Mouse (Mus musculus) 416B (cell line): ENCODE results near the gene Lca5.

Source experiments
- DNase-seq: peaks from one replicate; pipeline ENCODE4 v3.0.0; 2011; ENCODE audit warnings: low read depth

Lca5 gene

GRCm38 (mm10) chr9:83440392-83441357 lies at the start of gene Lca5:
Lca5 (minus strand) TSS chr9:83441127.
- DNase-seq, result no peak

- DNase-seq, result peak; percentile 8
Observed at GRCm38 (mm10) chr9:83488491-83489210, 47.7 kb upstream of the Lca5 start.

DNA sequence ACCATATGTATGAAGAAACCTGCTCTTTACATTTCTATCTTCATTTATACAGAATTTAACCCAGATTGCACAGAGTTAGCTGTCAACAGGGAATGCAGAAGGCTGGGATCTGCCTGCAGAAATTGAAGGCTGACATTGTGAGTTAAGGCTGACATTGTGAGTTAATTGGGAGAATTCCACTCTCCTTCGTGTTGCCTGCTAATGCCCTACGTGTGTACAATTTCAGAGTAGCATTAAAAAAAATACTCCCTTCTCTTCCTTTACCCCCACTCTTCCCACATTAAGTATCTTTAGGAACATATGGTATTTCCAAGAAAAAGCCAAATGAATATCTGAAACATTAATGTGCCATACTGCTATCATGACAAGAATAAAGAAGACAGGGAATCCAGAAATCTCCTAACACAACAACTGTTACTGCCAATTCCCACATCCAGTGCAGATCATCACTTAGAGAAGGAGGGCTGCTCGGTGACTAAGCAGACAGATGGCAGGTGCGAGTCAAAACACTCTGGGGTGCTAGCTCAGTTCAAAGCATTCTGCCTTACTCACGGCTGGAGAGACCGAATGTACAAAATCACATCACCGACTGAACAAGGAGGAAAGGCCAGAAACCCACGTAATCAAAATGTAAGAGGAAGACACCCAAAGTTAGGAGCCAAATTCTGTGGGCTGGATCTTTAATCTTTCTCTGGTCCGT lies 47.0 kb upstream of the Lca5 start:
- no peak for DNase-seq

GRCm38 (mm10) chr9:83485966-83486365 lies 45.0 kb upstream of the Lca5 start:
- DNase-seq, result no peak

GRCm38 (mm10) chr9:83485357-83485756 lies 44.4 kb upstream of the Lca5 start:
- peak; percentile 13 for DNase-seq

GRCm38 (mm10) chr9:83483419-83483818 lies 42.5 kb upstream of the Lca5 start:
- DNase-seq, result no peak

DNA sequence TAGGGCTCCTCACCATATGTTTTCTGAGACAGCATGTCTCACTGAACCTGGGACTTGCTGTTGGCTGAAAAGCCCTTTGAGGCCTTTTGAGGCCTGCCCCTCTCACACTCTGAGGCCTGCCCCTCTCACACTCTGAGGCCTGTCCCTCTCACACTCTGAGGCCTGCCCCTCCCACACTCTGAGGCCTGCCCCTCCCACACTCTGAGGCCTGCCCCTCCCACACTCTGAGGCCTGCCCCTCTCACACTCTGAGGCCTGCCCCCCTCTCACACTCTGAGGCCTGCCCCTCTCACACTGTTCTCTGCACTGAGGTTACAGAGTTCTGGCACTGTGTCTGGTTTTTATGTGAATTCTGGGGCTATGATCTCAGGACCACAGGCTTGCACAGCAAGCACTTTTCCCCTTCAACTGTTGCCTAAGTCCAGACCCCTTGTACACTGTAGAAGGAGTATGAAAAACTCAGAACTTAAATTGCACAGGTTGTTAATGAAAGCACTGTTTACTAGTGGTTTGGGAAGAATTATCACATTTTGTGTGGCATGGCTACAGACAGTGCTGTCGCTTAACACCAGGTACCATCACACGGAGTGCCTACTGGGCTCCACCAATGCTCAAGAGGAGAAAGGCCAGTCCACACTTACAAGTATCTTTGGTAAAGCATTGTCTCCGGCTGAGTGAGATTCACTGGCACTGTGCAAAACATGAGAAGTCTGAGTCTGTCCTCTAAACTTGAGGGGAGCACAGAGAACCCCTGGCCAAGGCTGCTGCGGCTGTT lies 41.4 kb upstream of the Lca5 start:
- DNase-seq, result no peak

DNA sequence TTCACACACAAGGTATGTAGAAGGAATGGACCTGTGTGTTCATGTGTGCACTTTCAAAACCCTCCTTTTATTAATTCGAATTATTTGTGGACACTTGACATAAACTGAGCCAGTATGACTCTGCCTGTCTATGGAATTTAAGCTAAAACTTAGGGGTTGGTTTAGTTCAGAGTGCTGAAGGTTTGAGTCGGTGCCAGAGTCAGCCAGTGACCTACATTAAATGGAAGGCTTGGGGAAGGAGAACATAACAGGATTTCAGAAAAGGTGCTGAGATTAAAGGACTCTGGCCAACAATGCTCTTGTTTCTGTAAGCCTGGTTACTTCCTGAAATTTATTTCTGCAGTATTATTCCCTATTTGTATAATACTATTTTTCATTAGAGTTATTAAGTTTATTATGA lies 28.9 kb upstream of the Lca5 start:
- DNase-seq, result no peak

- DNase-seq, result no peak
Observed at GRCm38 (mm10) chr9:83447771-83448170, 6.8 kb upstream of the Lca5 start.

- DNase-seq, result peak; percentile 3
Observed at GRCm38 (mm10) chr9:83447176-83447575, 6.2 kb upstream of the Lca5 start.

DNA sequence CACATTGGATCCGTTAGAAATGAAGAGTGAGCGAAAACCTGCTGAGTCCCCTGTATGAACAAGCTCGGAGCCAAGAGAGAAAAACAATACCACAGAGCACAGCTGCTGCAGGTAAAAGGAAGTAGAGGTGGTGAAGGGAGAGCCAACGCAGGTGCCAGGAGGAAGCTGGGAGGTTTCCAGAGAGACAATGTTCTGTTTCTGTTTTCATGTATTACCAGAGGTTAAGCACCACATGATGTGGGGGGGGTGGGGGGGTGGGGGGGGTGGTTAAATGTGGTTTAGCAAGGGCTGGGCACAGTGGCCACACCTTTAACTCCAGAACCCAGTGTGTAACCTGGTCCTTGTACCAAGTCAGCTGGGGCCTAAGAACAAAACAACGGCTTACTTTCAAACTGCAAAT lies 3.3 kb downstream of the Lca5 start:
- no peak for DNase-seq

- DNase-seq, result no peak
Observed at GRCm38 (mm10) chr9:83434489-83434888, 6.4 kb downstream of the Lca5 start.

DNA sequence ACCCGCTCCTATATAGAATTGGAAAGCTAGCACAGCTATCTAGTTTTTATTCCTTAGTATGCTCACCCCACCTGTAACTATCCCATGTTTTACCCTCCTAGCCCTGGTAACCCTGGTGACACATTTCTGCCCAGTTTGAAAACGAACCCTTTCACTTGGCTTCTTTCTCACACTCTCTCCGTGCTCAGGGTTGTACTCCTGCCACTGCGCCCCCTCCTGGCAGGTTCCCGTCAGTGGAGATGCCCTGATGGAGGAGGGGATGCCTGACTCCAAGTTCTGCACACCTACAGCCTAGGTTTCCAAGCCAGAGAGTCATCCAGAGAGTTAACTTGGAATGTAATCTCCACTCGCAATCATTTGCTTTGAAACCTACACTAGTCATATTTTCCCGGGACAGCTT lies 7.3 kb downstream of the Lca5 start:
- DNase-seq, result no peak

GRCm38 (mm10) chr9:83427926-83428325 lies 13.0 kb downstream of the Lca5 start:
- no peak for DNase-seq

DNA sequence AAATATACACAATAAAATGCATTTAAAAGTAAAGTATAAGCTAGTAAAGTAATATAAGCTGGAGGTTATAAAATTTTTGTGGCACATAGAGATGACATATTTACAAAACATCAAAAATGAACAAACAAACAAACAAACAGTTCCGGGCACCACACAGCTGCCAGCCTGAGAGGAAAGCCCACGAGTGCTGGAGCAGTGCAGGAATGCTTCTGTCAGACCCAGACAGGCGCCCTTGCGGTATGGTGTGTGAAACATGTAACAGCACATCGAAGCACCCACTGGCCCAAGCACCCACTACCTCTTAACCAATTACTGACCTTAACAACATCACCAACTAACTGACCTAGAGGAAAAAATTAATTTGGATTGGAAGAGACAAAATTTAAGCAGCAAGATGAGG lies 22.0 kb downstream of the Lca5 start:
- no peak for DNase-seq

DNA sequence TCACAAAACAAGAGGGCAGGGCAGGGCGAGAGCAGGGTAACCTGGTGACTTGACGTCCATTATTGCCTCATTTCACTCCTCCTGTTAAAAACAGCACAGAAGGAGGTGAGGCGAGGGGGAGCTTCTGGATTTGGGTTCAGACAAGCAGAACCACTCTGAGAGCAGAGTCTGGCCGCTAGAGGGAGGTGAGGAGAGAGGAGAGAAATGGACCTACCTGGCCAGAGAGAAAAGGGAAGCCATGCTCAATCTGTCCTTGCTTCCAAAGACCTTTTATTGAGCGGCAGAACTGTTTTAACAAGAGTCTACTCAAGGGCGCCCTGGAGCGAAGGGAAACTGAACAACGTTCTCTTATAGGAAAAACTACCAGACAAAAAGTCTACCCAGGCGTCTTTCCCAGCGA lies 27.9 kb downstream of the Lca5 start:
- DNase-seq, result peak; percentile 14

GRCm38 (mm10) chr9:83405150-83405549 lies 35.8 kb downstream of the Lca5 start:
- DNase-seq, result no peak

DNA sequence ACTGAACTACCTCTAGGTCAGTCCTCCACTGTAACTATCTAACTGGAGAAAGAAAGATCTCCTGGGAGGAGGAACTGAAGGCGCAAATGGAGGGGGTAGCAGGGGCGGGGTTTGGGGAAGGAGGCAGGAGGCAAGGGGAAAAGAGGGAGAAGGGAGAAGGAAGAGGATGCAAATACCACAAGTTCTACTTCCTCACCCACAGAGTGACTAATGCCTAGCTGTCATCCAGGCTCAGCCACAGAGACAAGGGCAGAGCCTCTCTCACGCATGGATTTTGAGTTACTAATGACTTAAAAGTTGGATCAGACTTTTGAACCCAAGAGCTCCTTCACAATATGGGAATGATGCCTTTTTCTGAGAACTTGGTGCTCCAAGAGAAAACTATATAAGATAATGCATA lies 40.1 kb downstream of the Lca5 start:
- peak; percentile 53 for DNase-seq

DNA sequence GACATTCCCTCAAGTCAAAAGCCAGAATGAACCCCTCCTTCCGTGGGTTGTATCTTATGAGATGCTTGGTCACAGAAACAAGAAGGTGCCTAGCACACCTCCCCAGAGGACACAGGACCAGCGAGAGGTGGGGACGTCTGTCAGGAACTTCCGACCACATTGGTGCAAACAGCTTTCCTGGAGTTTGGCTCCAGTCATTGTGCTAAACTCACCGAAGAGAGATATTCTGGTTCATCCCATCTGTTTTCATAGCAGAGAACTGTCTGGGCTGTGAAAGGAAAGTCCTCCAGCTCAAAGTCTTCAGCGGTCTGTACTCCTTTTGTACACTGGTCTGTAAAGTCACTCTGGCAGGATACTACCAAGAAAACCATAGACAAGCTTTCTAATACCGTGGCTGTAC lies 41.5 kb downstream of the Lca5 start:
- DNase-seq, result no peak

- DNase-seq, result peak; percentile 84
Observed at GRCm38 (mm10) chr9:83398260-83398659, 42.7 kb downstream of the Lca5 start.

GRCm38 (mm10) chr9:83395456-83395855 lies 45.5 kb downstream of the Lca5 start:
- DNase-seq, result no peak

DNA sequence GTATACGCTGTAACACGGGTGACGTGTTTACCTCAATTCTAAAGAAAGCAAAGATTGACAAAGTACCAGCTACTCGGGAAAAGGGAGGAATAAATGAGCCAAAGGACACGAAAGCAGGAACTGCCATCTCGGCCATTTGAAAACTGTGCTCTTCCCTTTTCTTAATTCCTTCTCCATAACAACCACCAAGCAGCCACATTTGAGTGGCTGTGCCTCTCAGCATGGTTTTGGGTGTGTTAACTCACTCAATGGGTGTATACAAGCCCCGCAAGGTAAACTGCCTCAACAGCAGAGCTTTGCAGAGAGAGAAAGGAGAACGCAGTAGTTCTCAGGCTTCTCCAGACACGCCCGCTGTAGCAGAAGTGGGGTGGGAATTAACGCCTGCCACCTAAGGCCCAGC lies 48.9 kb downstream of the Lca5 start:
- no peak for DNase-seq
